In the genomic region with DNA sequence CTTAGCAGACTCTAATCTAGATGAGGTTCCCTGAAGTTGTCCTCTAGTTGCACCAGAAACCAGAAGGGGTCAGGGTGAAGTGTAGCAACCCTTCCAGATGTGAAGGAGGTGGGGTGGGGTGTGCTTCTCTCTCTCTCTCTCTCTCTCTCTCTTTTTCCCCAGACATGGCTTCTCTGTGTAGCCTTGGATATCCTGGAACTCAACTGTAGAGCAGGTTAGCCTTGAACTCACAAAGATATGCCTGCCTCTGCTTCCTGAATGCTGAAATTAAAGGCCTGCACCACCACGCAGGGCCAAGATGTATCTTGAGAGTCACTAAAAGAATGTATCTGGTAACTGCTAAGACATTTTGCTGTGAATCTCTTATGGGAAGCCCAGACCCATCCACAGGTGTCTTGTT, we compare ENCODE assay signal across 9 mouse cellular contexts. TPM values are rescaled to one million over a fixed set of nuclear protein-coding genes. Genes with fewer than 3 reads are reported as not detected.
DNase-seq lines count a peak whose midpoint lies in the region; ATAC-seq and TF ChIP-seq lines count a peak whose summit lies in the region.
"Had no signal": no experiment of that assay in that cellular context is flagged by ENCODE, and none has a peak within 500 bp of the region (broad histone marks: within the 10 kb centered on the region; RNA-seq: fewer than 3 reads in every experiment).

No protein-coding gene starts in this region.

- no peaks in the 10 kb centered on the region for H3K79me2 ChIP-seq in heart, adult 2 months (replicated peaks; ENCODE audit: control insufficient read depth, insufficient read depth, low read length)

- TF ChIP-seq EP300 in heart, adult 2 months (IDR thresholded peaks at IDR 0.05; ENCODE audit: insufficient read depth, low read depth, low read length): no peak

- no peaks in the 10 kb centered on the region for H3K27me3 ChIP-seq in heart, embryonic 14.5 days (ENCODE audit: control insufficient read depth, insufficient read depth, low read length)
- no peaks in the 10 kb centered on the region for H3K27me3 ChIP-seq in heart, adult 2 months (ENCODE audit: control insufficient read depth, insufficient read depth, low read length)
- no peaks in the 10 kb centered on the region for H3K27me3 ChIP-seq in midbrain, embryonic 14.5 days (ENCODE audit: control insufficient read depth, insufficient read depth, low read length)
- no peaks in the 10 kb centered on the region for H3K27me3 ChIP-seq in midbrain, embryonic 16.5 days (ENCODE audit: control insufficient read depth, insufficient read depth, low read depth, low read length)
- no peaks in the 10 kb centered on the region for H3K27me3 ChIP-seq in embryonic facial prominence, embryonic 15.5 days
- no peaks in the 10 kb centered on the region for H3K27me3 ChIP-seq in small intestine, adult 2 months (ENCODE audit: control insufficient read depth, insufficient read depth, low read length)
- H3K27me3 ChIP-seq: hindbrain, embryonic 13.5 days; limb, embryonic 13.5 days had no signal

- no peak for ATAC-seq in heart, embryonic 14.5 days (ENCODE audit: insufficient number of reproducible peaks, insufficient read depth, low FRiP score, low read depth)
- no peak for ATAC-seq in midbrain, embryonic 14.5 days (ENCODE audit: low FRiP score, low TSS enrichment)
- no peak for ATAC-seq in midbrain, embryonic 16.5 days
- ATAC-seq in embryonic facial prominence, embryonic 15.5 days (ENCODE audit: insufficient number of reproducible peaks, low FRiP score, low TSS enrichment, low read depth): no peak

- no peaks in the 10 kb centered on the region for H3K9me3 ChIP-seq in heart, embryonic 14.5 days (ENCODE audit: control insufficient read depth, low read length)
- no peaks in the 10 kb centered on the region for H3K9me3 ChIP-seq in midbrain, embryonic 14.5 days (ENCODE audit: control insufficient read depth, low read length)
- H3K9me3 ChIP-seq in midbrain, embryonic 16.5 days (replicated peaks; ENCODE audit: control insufficient read depth, low read length, poor library complexity, severe bottlenecking): no peaks in the 10 kb centered on the region
- H3K9me3 ChIP-seq in embryonic facial prominence, embryonic 15.5 days (replicated peaks): no peaks in the 10 kb centered on the region
- H3K9me3 ChIP-seq: hindbrain, embryonic 13.5 days; limb, embryonic 13.5 days had no signal

- H3K36me3 ChIP-seq in heart, embryonic 14.5 days (ENCODE audit: control insufficient read depth, insufficient read depth, low read length): no peaks in the 10 kb centered on the region
- H3K36me3 ChIP-seq in heart, adult 2 months (ENCODE audit: control insufficient read depth, insufficient read depth, low read length): no peaks in the 10 kb centered on the region
- no peaks in the 10 kb centered on the region for H3K36me3 ChIP-seq in midbrain, embryonic 14.5 days (ENCODE audit: control insufficient read depth, insufficient read depth, low read length)
- H3K36me3 ChIP-seq in midbrain, embryonic 16.5 days (ENCODE audit: control insufficient read depth, insufficient read depth, low read length): no peaks in the 10 kb centered on the region
- H3K36me3 ChIP-seq in embryonic facial prominence, embryonic 15.5 days: no peaks in the 10 kb centered on the region
- no peaks in the 10 kb centered on the region for H3K36me3 ChIP-seq in small intestine, adult 2 months (ENCODE audit: control insufficient read depth, insufficient read depth, low read length)
- H3K36me3 ChIP-seq: hindbrain, embryonic 13.5 days; limb, embryonic 13.5 days had no signal

- intact Hi-C loops in heart, adult 2 months (cut with DNase I): loop anchor here (5.0 kb wide), 1 partner anchor 70 kb away; no protein-coding TSS in a partner anchor

- TF ChIP-seq CTCF in heart, adult 2 months (IDR thresholded peaks at IDR 0.05): no peak
- no peak for TF ChIP-seq CTCF in small intestine, adult 2 months (IDR thresholded peaks at IDR 0.05; ENCODE audit: extremely low read depth, insufficient read length, insufficient replicate concordance, low read depth, low read length)

- H3K4me3 ChIP-seq in heart, embryonic 14.5 days (ENCODE audit: control insufficient read depth in 1 of 2, insufficient read depth in 1 of 2, low read depth in 1 of 2, low read length in 2 of 2): peak overlapping the region in 1 of 2 experiments; percentile 86; a peak in 1 of 4 replicates
- H3K4me3 ChIP-seq in heart, adult 2 months: no peak overlapping the region
- no peak overlapping the region for H3K4me3 ChIP-seq in midbrain, embryonic 14.5 days (replicated peaks; ENCODE audit: low read depth, low read length)
- no peak overlapping the region for H3K4me3 ChIP-seq in midbrain, embryonic 16.5 days (ENCODE audit: low read depth, low read length)
- H3K4me3 ChIP-seq in embryonic facial prominence, embryonic 15.5 days (replicated peaks): peak overlapping the region; percentile 61; the same call in 1 of the 2 replicates
- no peak overlapping the region for H3K4me3 ChIP-seq in small intestine, adult 2 months (ENCODE audit: low read depth, low read length)

- 79% methylated on average over 1 of the region's 1 CpGs for WGBS in heart, embryonic 14.5 days
- WGBS in heart, adult 2 months: 81% methylated on average over 1 of the region's 1 CpGs
- WGBS in midbrain, embryonic 14.5 days: 87% methylated on average over 1 of the region's 1 CpGs
- WGBS in midbrain, embryonic 16.5 days: 96% methylated on average over 1 of the region's 1 CpGs
- WGBS in embryonic facial prominence, embryonic 15.5 days: 74% methylated on average over 1 of the region's 1 CpGs
- 90% methylated on average over 1 of the region's 1 CpGs for WGBS in small intestine, adult 2 months

- H3K4me2 ChIP-seq in heart, embryonic 14.5 days (ENCODE audit: low read length): 0 out of 2 replicates have a peak overlapping the region, but pooled peaks have one; percentile 91
- 0 out of 2 replicates have a peak overlapping the region, but pooled peaks have one; percentile 86 for H3K4me2 ChIP-seq in midbrain, embryonic 14.5 days (ENCODE audit: low read length)
- no peak overlapping the region for H3K4me2 ChIP-seq in midbrain, embryonic 16.5 days (ENCODE audit: low read length)
- no peak overlapping the region for H3K4me2 ChIP-seq in embryonic facial prominence, embryonic 15.5 days (replicated peaks)

- H3K27ac ChIP-seq in heart, embryonic 14.5 days (replicated peaks in 1 of 2; ENCODE audit: control insufficient read depth in 1 of 2, insufficient read depth in 1 of 2, low read depth in 2 of 2, low read length in 2 of 2): no peak overlapping the region
- H3K27ac ChIP-seq in heart, adult 2 months: no peak overlapping the region
- H3K27ac ChIP-seq in midbrain, embryonic 14.5 days (replicated peaks; ENCODE audit: low read depth, low read length): no peak overlapping the region
- no peak overlapping the region for H3K27ac ChIP-seq in midbrain, embryonic 16.5 days (ENCODE audit: low read length)
- H3K27ac ChIP-seq in embryonic facial prominence, embryonic 15.5 days (replicated peaks): no peak overlapping the region
- H3K27ac ChIP-seq in small intestine, adult 2 months (ENCODE audit: insufficient read depth, low read depth, low read length): peak overlapping the region; percentile 80
- H3K27ac ChIP-seq: hindbrain, embryonic 13.5 days; limb, embryonic 13.5 days had no signal

- DNase-seq in heart, adult 2 months: no peak
- no peak for DNase-seq in midbrain, embryonic 14.5 days
- DNase-seq in frontal cortex, postnatal 14 days (ENCODE audit: low spot score in 2 of 2): no peak

- H3K4me1 ChIP-seq in heart, embryonic 14.5 days (ENCODE audit: control insufficient read depth in 2 of 2, insufficient read depth in 2 of 2, low read length in 2 of 2): peaks cover 2 to 26% of the 10 kb centered on the region in 2 experiments
- no peaks in the 10 kb centered on the region for H3K4me1 ChIP-seq in heart, adult 2 months (ENCODE audit: control insufficient read depth, insufficient read depth, low read length)
- H3K4me1 ChIP-seq in midbrain, embryonic 14.5 days (ENCODE audit: control insufficient read depth, insufficient read depth, low read length): peaks cover 8% of the 10 kb centered on the region; the same call in 1 of the 2 replicates
- peaks cover 6% of the 10 kb centered on the region; the same call in 1 of the 2 replicates for H3K4me1 ChIP-seq in midbrain, embryonic 16.5 days (ENCODE audit: control insufficient read depth, insufficient read depth, low read length)
- H3K4me1 ChIP-seq in embryonic facial prominence, embryonic 15.5 days: peaks cover 17% of the 10 kb centered on the region
- H3K4me1 ChIP-seq in small intestine, adult 2 months (ENCODE audit: control insufficient read depth, insufficient read depth, insufficient read length, low read length): peaks cover 11% of the 10 kb centered on the region; the same call in 1 of the 2 replicates

- no peak for TF ChIP-seq POLR2A in heart, adult 2 months (IDR thresholded peaks at IDR 0.05; ENCODE audit: insufficient read depth, low read depth, low read length)
- TF ChIP-seq POLR2A in small intestine, adult 2 months (IDR thresholded peaks at IDR 0.05; ENCODE audit: low read depth, low read length): no peak

- no peak overlapping the region for H3K9ac ChIP-seq in heart, embryonic 14.5 days (ENCODE audit: low read length)
- H3K9ac ChIP-seq in heart, adult 2 months (ENCODE audit: low read depth, low read length): no peak overlapping the region
- H3K9ac ChIP-seq in midbrain, embryonic 14.5 days (replicated peaks; ENCODE audit: low read length): no peak overlapping the region
- H3K9ac ChIP-seq in midbrain, embryonic 16.5 days (ENCODE audit: low read depth, low read length): no peak overlapping the region
- no peak overlapping the region for H3K9ac ChIP-seq in embryonic facial prominence, embryonic 15.5 days
- H3K9ac ChIP-seq: limb, embryonic 13.5 days had no signal

RNA-seq across cellular contexts. Expression of gene Acp6, which starts 1.3 kb away (rescaled TPM):
- polyA plus RNA-seq in heart, embryonic 14.5 days (2014; fragmentation: Nextera tagmentation; extraction: Ambion mirVana): 53.1 and 61.3 TPM in 2 replicates
- total RNA-seq in heart, adult 2 months (2021): 10 to 100 TPM; 33.3 to 34.0 TPM
- polyA plus RNA-seq in heart, adult 2 months (2012; rRNA removed): 32.7 and 43.8 TPM in 2 replicates
- 11.4 and 11.7 TPM in 2 replicates for polyA plus RNA-seq in midbrain, embryonic 14.5 days (2014; fragmentation: Nextera tagmentation; extraction: Ambion mirVana)
- 17.9 and 24.8 TPM in 2 replicates for polyA plus RNA-seq in midbrain, embryonic 16.5 days (2015; fragmentation: Nextera tagmentation; extraction: Ambion mirVana)
- 52.2 and 53.9 TPM in 2 replicates for polyA plus RNA-seq in embryonic facial prominence, embryonic 15.5 days (2015; fragmentation: Nextera tagmentation; extraction: Ambion mirVana)
- 22.2 and 48.4 TPM in 2 replicates for polyA plus RNA-seq in small intestine, adult 2 months (2012; rRNA removed)

Comparison
In these comparisons a context has a peak if more than half of its experiments do, and no peak if none do; other contexts are left out.
1. H3K4me2 ChIP-seq: peak in heart, embryonic 14.5 days (single experiment) and midbrain, embryonic 14.5 days (single experiment); none in midbrain, embryonic 16.5 days (single experiment) and embryonic facial prominence, embryonic 15.5 days (single experiment).